Mouse (Mus musculus): ENCODE measurements at regions not wholly inside any gene's neighbourhood (a gene's known extent, or its start where the extent isn't known, plus 50 kb on each side); places are given as distances from the start of the nearest gene placed in this dataset.

GRCm38 (mm10) chr5:125843259-125843658 is 311.7 kb downstream of the Tmem132b start:
- no peak overlapping the region for H3K4me3 ChIP-seq (ENCODE audit: insufficient read depth, low read depth, low read length)
- H3K27ac ChIP-seq (ENCODE audit: insufficient read depth, low read depth, low read length): no peak overlapping the region
- H3K4me1 ChIP-seq (ENCODE audit: control insufficient read depth, insufficient read depth, low read length): no peaks in the 10 kb centered on the region
- 81% methylated on average over 6 of the region's 6 CpGs for WGBS
- TF ChIP-seq CTCF (IDR thresholded peaks at IDR 0.05; ENCODE audit: insufficient read depth, low read depth, low read length) (no peak), POLR2A (IDR thresholded peaks at IDR 0.05; ENCODE audit: insufficient read depth, low read depth, low read length) (no peak)

GRCm38 (mm10) chr5:125849722-125850121 is 318.1 kb downstream of the Tmem132b start:
- Histone ChIP-seq H3K4me3 (ENCODE audit: insufficient read depth, low read depth, low read length) (no peak overlapping the region), H3K4me1 (ENCODE audit: control insufficient read depth, insufficient read depth, low read length) (no peaks in the 10 kb centered on the region), H3K27ac (ENCODE audit: insufficient read depth, low read depth, low read length) (no peak overlapping the region)
- no peak for TF ChIP-seq CTCF (IDR thresholded peaks at IDR 0.05; ENCODE audit: insufficient read depth, low read depth, low read length)
- no peak for TF ChIP-seq POLR2A (IDR thresholded peaks at IDR 0.05; ENCODE audit: insufficient read depth, low read depth, low read length)
- WGBS: 85% methylated on average over 7 of the region's 7 CpGs

- H3K27ac ChIP-seq (ENCODE audit: insufficient read depth, low read depth, low read length): no peak overlapping the region
- no peak overlapping the region for H3K4me3 ChIP-seq (ENCODE audit: insufficient read depth, low read depth, low read length)
- H3K4me1 ChIP-seq (ENCODE audit: control insufficient read depth, insufficient read depth, low read length): no peaks in the 10 kb centered on the region
- WGBS: 62% methylated on average over 9 of the region's 9 CpGs
- TF ChIP-seq POLR2A (IDR thresholded peaks at IDR 0.05; ENCODE audit: insufficient read depth, low read depth, low read length) (no peak), CTCF (IDR thresholded peaks at IDR 0.05; ENCODE audit: insufficient read depth, low read depth, low read length) (no peak)
Observed at GRCm38 (mm10) chr5:125876296-125876695, 344.7 kb downstream of the Tmem132b start.

GRCm38 (mm10) chr5:125888840-125889239 is 357.3 kb downstream of the Tmem132b start:
- no peaks in the 10 kb centered on the region for H3K4me1 ChIP-seq (ENCODE audit: control insufficient read depth, insufficient read depth, low read length)
- 42% methylated on average over 2 of the region's 2 CpGs for WGBS
- no peak overlapping the region for H3K4me3 ChIP-seq (ENCODE audit: insufficient read depth, low read depth, low read length)
- TF ChIP-seq CTCF (IDR thresholded peaks at IDR 0.05; ENCODE audit: insufficient read depth, low read depth, low read length) (no peak), POLR2A (IDR thresholded peaks at IDR 0.05; ENCODE audit: insufficient read depth, low read depth, low read length) (no peak)
- H3K27ac ChIP-seq (ENCODE audit: insufficient read depth, low read depth, low read length): no peak overlapping the region

GRCm38 (mm10) chr5:125893864-125894263 is 362.3 kb downstream of the Tmem132b start:
- 86% methylated on average over 6 of the region's 6 CpGs for WGBS
- H3K4me1 ChIP-seq (ENCODE audit: control insufficient read depth, insufficient read depth, low read length): no peaks in the 10 kb centered on the region
- TF ChIP-seq POLR2A (IDR thresholded peaks at IDR 0.05; ENCODE audit: insufficient read depth, low read depth, low read length) (no peak), CTCF (IDR thresholded peaks at IDR 0.05; ENCODE audit: insufficient read depth, low read depth, low read length) (no peak)
- H3K27ac ChIP-seq (ENCODE audit: insufficient read depth, low read depth, low read length): no peak overlapping the region
- H3K4me3 ChIP-seq (ENCODE audit: insufficient read depth, low read depth, low read length): no peak overlapping the region

- Histone ChIP-seq H3K27ac (ENCODE audit: insufficient read depth, low read depth, low read length) (no peak overlapping the region), H3K4me3 (ENCODE audit: insufficient read depth, low read depth, low read length) (no peak overlapping the region), H3K4me1 (ENCODE audit: control insufficient read depth, insufficient read depth, low read length) (no peaks in the 10 kb centered on the region)
- 64% methylated on average over 4 of the region's 4 CpGs for WGBS
- TF ChIP-seq CTCF (IDR thresholded peaks at IDR 0.05; ENCODE audit: insufficient read depth, low read depth, low read length): no peak
- no peak for TF ChIP-seq POLR2A (IDR thresholded peaks at IDR 0.05; ENCODE audit: insufficient read depth, low read depth, low read length)
Observed at GRCm38 (mm10) chr5:125902038-125902437, 370.5 kb downstream of the Tmem132b start.

GRCm38 (mm10) chr5:125904426-125904825 is 372.9 kb downstream of the Tmem132b start:
- TF ChIP-seq POLR2A (IDR thresholded peaks at IDR 0.05; ENCODE audit: insufficient read depth, low read depth, low read length) (no peak), CTCF (IDR thresholded peaks at IDR 0.05; ENCODE audit: insufficient read depth, low read depth, low read length) (no peak)
- Histone ChIP-seq H3K4me3 (ENCODE audit: insufficient read depth, low read depth, low read length) (no peak overlapping the region), H3K27ac (ENCODE audit: insufficient read depth, low read depth, low read length) (no peak overlapping the region), H3K4me1 (ENCODE audit: control insufficient read depth, insufficient read depth, low read length) (no peaks in the 10 kb centered on the region)
- WGBS: 72% methylated on average over 5 of the region's 5 CpGs

GRCm38 (mm10) chr5:125907332-125907731 is 375.8 kb downstream of the Tmem132b start:
- no peaks in the 10 kb centered on the region for H3K4me1 ChIP-seq (ENCODE audit: control insufficient read depth, insufficient read depth, low read length)
- H3K27ac ChIP-seq (ENCODE audit: insufficient read depth, low read depth, low read length): no peak overlapping the region
- WGBS: 51% methylated on average over 4 of the region's 4 CpGs
- TF ChIP-seq POLR2A (IDR thresholded peaks at IDR 0.05; ENCODE audit: insufficient read depth, low read depth, low read length) (no peak), CTCF (IDR thresholded peaks at IDR 0.05; ENCODE audit: insufficient read depth, low read depth, low read length) (no peak)
- H3K4me3 ChIP-seq (ENCODE audit: insufficient read depth, low read depth, low read length): no peak overlapping the region

GRCm38 (mm10) chr5:125907909-125908308 is 376.3 kb downstream of the Tmem132b start:
- no peak overlapping the region for H3K4me3 ChIP-seq (ENCODE audit: insufficient read depth, low read depth, low read length)
- no peaks in the 10 kb centered on the region for H3K4me1 ChIP-seq (ENCODE audit: control insufficient read depth, insufficient read depth, low read length)
- 90% methylated on average over 5 of the region's 5 CpGs for WGBS
- no peak overlapping the region for H3K27ac ChIP-seq (ENCODE audit: insufficient read depth, low read depth, low read length)
- TF ChIP-seq CTCF (IDR thresholded peaks at IDR 0.05; ENCODE audit: insufficient read depth, low read depth, low read length) (no peak), POLR2A (IDR thresholded peaks at IDR 0.05; ENCODE audit: insufficient read depth, low read depth, low read length) (no peak)

GRCm38 (mm10) chr5:125915857-125916256 is 384.3 kb downstream of the Tmem132b start:
- Histone ChIP-seq H3K4me1 (ENCODE audit: control insufficient read depth, insufficient read depth, low read length) (no peaks in the 10 kb centered on the region), H3K4me3 (ENCODE audit: insufficient read depth, low read depth, low read length) (no peak overlapping the region), H3K27ac (ENCODE audit: insufficient read depth, low read depth, low read length) (no peak overlapping the region)
- TF ChIP-seq CTCF (IDR thresholded peaks at IDR 0.05; ENCODE audit: insufficient read depth, low read depth, low read length) (no peak), POLR2A (IDR thresholded peaks at IDR 0.05; ENCODE audit: insufficient read depth, low read depth, low read length) (no peak)
- 93% methylated on average over 4 of the region's 4 CpGs for whole genome bisulfite sequencing
